Mouse (Mus musculus) spleen, postnatal 10 days (tissue): ENCODE data around the gene Banp.

Experiments
- DNase-seq, 2 experiments: peaks; one replicate each; pipeline ENCODE4 v3.0.0; 2021 to 2022; ENCODE audit warnings: low spot score in 2 of 2

Banp gene

GRCm38 (mm10) chr8:121949222-121949800 is at the start of gene Banp:
Gene Banp (plus strand): TSS chr8:121949750.
- peak in 1 of 2 experiments; percentile 33 for DNase-seq

GRCm38 (mm10) chr8:121901498-121902236 is 47.9 kb upstream of the Banp start:
- no peak for DNase-seq

DNA sequence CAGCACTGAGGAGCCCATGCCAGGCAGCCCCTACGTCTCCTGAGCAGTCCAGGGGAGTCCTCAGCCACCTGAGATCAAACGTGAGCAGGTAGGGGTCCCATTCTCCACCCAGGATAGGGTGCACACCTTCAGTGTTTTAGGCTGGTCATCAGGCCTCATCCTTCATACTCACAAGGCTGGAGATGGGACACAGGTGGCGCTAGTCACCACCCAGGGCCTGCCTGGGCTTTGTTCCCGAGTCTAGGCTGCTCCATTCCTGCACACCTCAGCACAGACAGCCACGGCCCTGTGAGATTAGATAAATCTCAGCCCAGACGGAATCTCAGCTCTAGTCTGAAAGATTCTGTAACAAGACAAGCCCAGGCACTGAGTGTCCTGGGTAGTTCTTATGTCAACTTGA is 45.6 kb upstream of the Banp start:
- no peak for DNase-seq

GRCm38 (mm10) chr8:121904999-121905398 is 44.6 kb upstream of the Banp start:
- no peak for DNase-seq

DNA sequence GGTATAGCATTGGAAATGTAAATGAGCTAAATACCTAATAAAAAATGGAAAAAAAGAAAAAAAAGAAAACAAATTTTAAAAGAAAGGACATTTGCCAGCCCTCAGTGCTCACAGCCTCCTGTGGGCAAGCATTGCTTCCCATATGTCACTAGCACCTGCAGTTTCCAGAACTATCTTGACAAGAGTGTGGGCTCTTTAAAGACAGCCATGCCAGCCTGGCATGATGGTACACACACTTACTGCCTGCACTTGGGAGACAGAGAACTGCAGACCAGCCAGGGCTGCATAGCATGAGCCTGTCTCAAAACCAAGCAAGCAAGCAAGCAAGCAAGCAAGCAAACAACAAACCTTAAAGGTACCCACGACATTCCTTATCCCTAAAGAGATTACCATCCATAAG is 44.1 kb upstream of the Banp start:
- no peak for DNase-seq

GRCm38 (mm10) chr8:121905864-121906263 is 43.7 kb upstream of the Banp start:
- no peak for DNase-seq

DNA sequence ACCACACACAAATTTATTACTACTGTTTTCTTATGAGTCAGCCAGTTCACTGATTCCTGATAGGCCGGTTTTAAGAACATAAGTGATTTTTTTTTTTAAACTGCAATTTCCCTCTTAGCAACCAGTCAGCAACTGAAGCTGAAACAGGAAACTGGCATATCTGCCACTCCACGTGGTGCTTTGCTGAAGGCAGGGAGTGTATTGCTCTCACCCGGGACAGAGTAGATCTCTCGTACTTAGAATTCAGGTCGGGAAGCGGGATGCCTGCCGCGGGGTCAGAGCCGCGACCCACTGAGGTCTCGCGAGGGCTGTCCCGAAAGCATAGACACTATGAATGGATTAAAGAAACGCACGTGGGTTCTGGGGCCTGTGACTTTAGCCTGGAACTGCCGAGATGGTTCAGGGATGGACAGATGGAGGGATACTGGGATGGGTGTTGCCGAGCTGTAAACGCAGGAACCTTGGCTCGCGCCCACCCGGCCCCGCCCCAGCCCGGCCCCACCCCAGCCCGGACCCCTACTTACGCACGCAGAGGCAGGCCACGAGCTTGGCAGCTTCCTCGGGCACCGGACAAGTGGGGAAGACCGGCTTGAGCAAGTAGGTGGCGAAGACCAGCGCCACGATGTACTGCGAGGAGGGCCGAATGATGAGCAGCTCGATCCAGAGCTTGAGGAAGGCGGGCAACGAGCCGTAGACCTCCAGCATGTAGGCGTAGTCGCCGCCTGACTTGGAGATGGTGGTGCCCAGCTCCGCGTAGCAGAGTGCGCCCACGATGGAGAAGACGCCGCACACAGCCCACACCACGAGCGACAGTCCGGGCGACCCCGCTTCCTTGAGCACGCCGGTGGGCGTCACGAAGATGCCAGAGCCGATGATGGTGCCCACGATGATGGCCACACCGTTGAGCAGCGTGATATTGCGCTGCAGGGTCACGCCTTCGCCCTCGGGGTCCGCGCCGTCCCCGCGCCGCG is 42.7 kb upstream of the Banp start:
- peak in 1 of 2 experiments; percentile 58 for DNase-seq

DNA sequence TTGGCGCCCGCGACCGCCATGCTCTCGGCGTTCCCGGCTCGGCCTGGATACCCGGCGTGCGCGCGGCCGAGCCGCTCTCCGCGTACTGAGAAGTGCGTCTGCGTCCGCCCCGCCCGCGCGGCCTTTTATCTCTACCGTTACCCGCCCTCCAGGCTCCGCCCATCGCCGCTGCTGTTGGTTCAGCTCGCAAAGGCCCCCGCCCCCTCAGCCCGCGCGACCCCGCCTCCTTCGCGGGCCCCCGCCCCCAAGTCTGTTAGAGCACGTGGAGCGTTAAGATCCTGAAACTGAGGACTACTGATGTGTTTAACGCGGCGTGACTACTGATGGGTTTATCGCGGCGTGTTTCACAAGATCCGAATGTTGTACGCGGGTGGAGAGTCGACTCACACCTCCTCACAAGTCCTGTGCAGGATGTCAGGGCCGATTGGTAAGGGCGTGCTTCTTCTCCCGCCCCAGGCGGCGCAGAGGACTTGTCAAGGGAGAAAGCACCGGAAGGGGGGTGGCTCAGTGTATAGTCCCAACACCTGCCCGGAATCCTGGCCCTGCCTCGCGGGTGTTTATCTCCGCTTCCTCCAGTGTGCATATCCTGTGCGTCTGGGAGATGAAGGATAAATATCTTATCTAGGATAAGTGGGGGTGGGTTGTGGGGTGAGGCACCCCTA is 41.8 kb upstream of the Banp start, which contains the start of gene Slc7a5:
Gene Slc7a5 (minus strand): TSS at position 108 of the 662 bp plus-strand sequence.
- DNase-seq, result peak; percentile 98 to 100

DNA sequence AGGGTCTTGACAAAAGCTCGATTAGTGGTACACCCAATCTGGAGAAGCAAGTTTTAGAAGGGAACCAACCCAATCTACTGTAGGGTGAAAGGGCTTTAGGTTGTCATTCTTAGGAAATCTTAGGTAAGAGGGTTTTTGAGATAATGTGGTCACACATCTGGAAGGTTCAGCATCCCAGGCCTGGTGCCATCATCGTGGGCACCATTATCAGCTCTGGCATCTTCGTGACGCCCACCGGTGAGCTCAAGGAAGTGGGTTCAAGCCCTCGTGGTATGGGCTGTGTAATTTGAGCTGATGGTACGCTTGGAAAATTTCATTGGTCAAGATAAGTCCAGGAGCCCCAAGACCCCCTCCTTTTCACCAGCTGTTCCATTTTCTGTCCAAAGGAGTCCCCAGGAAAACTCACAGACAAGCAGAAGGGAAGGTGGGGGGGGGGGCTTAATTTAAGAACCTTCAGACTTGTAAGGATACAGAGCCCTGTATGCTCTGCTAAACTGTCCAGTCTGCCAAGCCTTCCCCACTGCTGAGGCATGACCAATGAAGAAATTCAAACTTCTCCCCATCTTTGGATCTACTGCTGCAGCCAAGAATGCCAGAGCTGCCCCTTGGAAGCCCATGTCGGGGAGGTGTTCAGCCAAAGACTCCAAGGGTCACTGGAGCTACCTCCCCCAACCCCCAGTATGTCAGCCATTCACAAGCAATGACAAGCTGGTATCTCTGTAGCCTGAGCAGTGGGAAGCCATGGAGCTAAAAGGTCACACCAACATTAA is 41.0 kb upstream of the Banp start:
- no peak for DNase-seq

GRCm38 (mm10) chr8:121909148-121909541 is 40.4 kb upstream of the Banp start:
- no peak for DNase-seq

- peak; percentile 73 to 86 for DNase-seq
These were observed 39.9 kb upstream of the Banp start for GRCm38 (mm10) chr8:121909663-121910062.

- no peak for DNase-seq
These were observed 38.1 kb upstream of the Banp start for GRCm38 (mm10) chr8:121911400-121911799.

GRCm38 (mm10) chr8:121911987-121912386 is 37.6 kb upstream of the Banp start:
- no peak for DNase-seq

DNA sequence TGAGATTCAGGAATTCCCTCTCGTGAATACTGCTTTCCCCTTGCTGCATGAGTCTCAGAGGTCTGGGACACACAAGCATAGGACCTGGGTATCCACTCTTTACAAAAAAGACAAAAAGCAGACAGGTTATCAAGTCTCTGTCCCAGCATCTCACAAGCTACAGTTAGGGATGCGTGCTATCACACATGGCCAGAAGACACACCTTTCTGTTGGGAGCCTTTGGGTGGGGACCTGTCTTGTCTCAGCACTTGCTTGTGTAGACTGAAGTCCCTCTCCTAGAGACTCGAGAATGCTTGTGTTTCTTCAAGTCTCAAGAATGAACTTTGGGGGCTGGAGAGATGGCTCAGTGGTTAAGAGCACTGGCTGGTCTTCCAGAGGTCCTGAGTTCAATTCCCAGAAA is 36.7 kb upstream of the Banp start:
- DNase-seq, result no peak

GRCm38 (mm10) chr8:121913378-121913777 is 36.2 kb upstream of the Banp start:
- DNase-seq, result no peak

DNA sequence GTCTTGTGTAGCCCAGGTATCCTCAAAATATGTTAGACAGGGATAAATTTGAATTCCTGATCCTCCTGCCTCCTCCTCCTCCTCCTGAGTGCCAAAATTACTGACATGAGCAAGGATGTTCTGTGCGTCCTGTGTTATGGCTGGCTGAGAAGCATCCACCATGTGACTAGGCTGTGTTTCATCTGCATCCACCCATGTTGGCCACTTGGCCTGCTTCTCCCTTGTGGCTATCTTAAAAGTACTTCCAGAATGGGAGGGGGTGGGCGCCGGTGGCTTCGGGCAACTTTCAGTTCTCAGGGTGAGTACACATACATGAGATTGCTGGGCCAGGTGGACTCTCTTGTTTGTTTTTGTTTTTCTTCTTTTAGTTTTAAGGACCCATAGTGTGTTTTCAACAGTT is 30.4 kb upstream of the Banp start:
- no peak for DNase-seq

- no peak for DNase-seq
These were observed 29.8 kb upstream of the Banp start for GRCm38 (mm10) chr8:121919731-121920130.

DNA sequence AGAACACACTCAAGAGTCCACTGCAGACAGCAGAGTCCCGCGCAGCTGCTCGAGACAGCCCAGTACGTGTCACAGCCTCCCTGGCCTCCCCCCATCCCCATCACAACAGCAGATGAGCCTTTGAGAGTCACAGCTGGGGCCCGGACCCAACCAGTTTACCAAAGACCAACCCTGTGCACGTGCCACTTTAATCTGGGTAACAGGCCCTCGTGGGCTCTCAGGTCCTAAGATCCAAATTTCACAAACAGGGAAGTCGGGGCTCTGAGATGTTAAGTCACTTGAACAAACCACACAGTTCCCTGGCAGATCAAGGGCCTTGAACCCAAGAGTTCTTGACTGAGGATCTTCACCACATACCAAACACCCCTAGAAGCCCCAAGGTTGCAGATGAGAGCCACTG is 28.0 kb upstream of the Banp start:
- no peak for DNase-seq

GRCm38 (mm10) chr8:121922101-121922500 is 27.4 kb upstream of the Banp start:
- no peak for DNase-seq

- no peak for DNase-seq
These were observed 24.9 kb upstream of the Banp start for GRCm38 (mm10) chr8:121924681-121925080.

- DNase-seq, result peak; percentile 72 to 88
These were observed 23.9 kb upstream of the Banp start for GRCm38 (mm10) chr8:121925624-121926023.
